Mouse (Mus musculus): ENCODE measurements around the gene AL732309.1. TPM values are rescaled to one million over a fixed set of nuclear protein-coding genes. Genes with fewer than 3 reads are reported as not detected.

Gene AL732309.1
- total RNA-seq, 2 experiments from 2014 or later: 3.8 to 3.9 TPM

GRCm38 (mm10) chr2:25221331-25221772 lies 25.3 kb downstream of the AL732309.1 start:
- no peak for DNase-seq (ENCODE audit: low spot score in 2 of 2)

GRCm38 (mm10) chr2:25218445-25218844 lies 28.2 kb downstream of the AL732309.1 start, which contains the start of gene Fam166a:
Gene Fam166a, plus strand, starts transcription at chr2:25218745.
- no peak for DNase-seq (ENCODE audit: low spot score in 2 of 2)

GRCm38 (mm10) chr2:25217666-25218065 lies 29.0 kb downstream of the AL732309.1 start:
- DNase-seq (ENCODE audit: low spot score in 2 of 2): no peak

- no peak for DNase-seq (ENCODE audit: low spot score in 2 of 2)
Observed at GRCm38 (mm10) chr2:25214444-25214843, 32.2 kb downstream of the AL732309.1 start, which contains the start of gene Stpg3. Gene Stpg3, minus strand, starts transcription at chr2:25214637.

GRCm38 (mm10) chr2:25213266-25213865 lies 33.3 kb downstream of the AL732309.1 start:
- no peak for DNase-seq (ENCODE audit: low spot score in 2 of 2)

GRCm38 (mm10) chr2:25211121-25211670 lies 35.5 kb downstream of the AL732309.1 start, which contains the start of gene Nelfb:
Gene Nelfb, minus strand, starts transcription at chr2:25211489.
- peak; percentile 69 to 84 for DNase-seq (ENCODE audit: low spot score in 2 of 2)

- DNase-seq (ENCODE audit: low spot score in 2 of 2): no peak
Observed at GRCm38 (mm10) chr2:25210686-25211085, 36.0 kb downstream of the AL732309.1 start.

- no peak for DNase-seq (ENCODE audit: low spot score in 2 of 2)
Observed at GRCm38 (mm10) chr2:25207593-25207992, 39.1 kb downstream of the AL732309.1 start.

GRCm38 (mm10) chr2:25203631-25204214 lies 42.9 kb downstream of the AL732309.1 start:
- DNase-seq (ENCODE audit: low spot score in 2 of 2): no peak

GRCm38 (mm10) chr2:25200631-25201030 lies 46.0 kb downstream of the AL732309.1 start:
- no peak for DNase-seq (ENCODE audit: low spot score in 2 of 2)

GRCm38 (mm10) chr2:25197946-25198345 lies 48.7 kb downstream of the AL732309.1 start:
- DNase-seq (ENCODE audit: low spot score in 2 of 2): no peak

- DNase-seq (ENCODE audit: low spot score in 2 of 2): no peak
Observed at GRCm38 (mm10) chr2:25197191-25197590, 49.5 kb downstream of the AL732309.1 start.

GRCm38 (mm10) chr2:25196172-25196954 lies 50.3 kb downstream of the AL732309.1 start, which contains the start of gene Tor4a:
Gene Tor4a, minus strand, starts transcription at chr2:25196886.
- no peak for DNase-seq (ENCODE audit: low spot score in 2 of 2)

GRCm38 (mm10) chr2:25195211-25196156 lies 51.2 kb downstream of the AL732309.1 start:
- DNase-seq (ENCODE audit: low spot score in 2 of 2): no peak

Other genes starting within 250 kb of the AL732309.1 start
- 100 to 1,000 TPM; 950 to 953 TPM for gene Nsmf, start 192.5 kb downstream of the AL732309.1 start, total RNA-seq (2021)
- not detected for gene Entpd8, start 166.6 kb downstream of the AL732309.1 start, total RNA-seq (2021)
- not detected for gene Noxa1, start 151.7 kb downstream of the AL732309.1 start, total RNA-seq (2021)
- gene Nrarp, start 66.1 kb downstream of the AL732309.1 start, total RNA-seq (2021): 10 to 100 TPM; 19.5 to 21.0 TPM
- gene Tor4a, start 50.0 kb downstream of the AL732309.1 start, total RNA-seq (2021): 1 to 10 TPM; 1.9 to 2.3 TPM
- gene Nelfb, start 35.4 kb downstream of the AL732309.1 start, total RNA-seq (2021): 10 to 100 TPM; 56.7 to 60.0 TPM
- under 1 TPM; 0.18 to 0.25 TPM for gene Stpg3, start 32.2 kb downstream of the AL732309.1 start, total RNA-seq (2021)
- under 1 TPM in 1 of 2 experiments, not detected in 1; 0.69 TPM for gene Fam166a, start 28.1 kb downstream of the AL732309.1 start, total RNA-seq (2021)
- 100 to 1,000 TPM; 277 to 310 TPM for gene Tubb4b, start 22.2 kb downstream of the AL732309.1 start, total RNA-seq (2021)
- not detected for gene Slc34a3, start 12.5 kb downstream of the AL732309.1 start, total RNA-seq (2021)
- not detected for gene Rnf224, start 10.1 kb downstream of the AL732309.1 start, total RNA-seq (2021)
- 100 to 1,000 TPM; 237 to 250 TPM for gene Rnf208, start 4.6 kb downstream of the AL732309.1 start, total RNA-seq (2021)
- gene Cysrt1, start 4.4 kb downstream of the AL732309.1 start, total RNA-seq (2021): not detected
- 10 to 100 TPM; 35.7 to 38.8 TPM for gene Tmem203, start 8.6 kb upstream of the AL732309.1 start, total RNA-seq (2021)
- gene Tprn, start 15.8 kb upstream of the AL732309.1 start, total RNA-seq (2021): 10 to 100 TPM; 21.2 to 23.1 TPM
- gene Ssna1, start 25.6 kb upstream of the AL732309.1 start, total RNA-seq (2021): 10 to 100 TPM; 62.5 to 66.2 TPM
- gene Anapc2, start 25.6 kb upstream of the AL732309.1 start, total RNA-seq (2021): 10 to 100 TPM; 79.8 to 84.4 TPM
- not detected for gene Tmem210, start 41.3 kb upstream of the AL732309.1 start, total RNA-seq (2021)
- gene Lrrc26, start 43.1 kb upstream of the AL732309.1 start, total RNA-seq (2021): not detected
- gene Grin1, start 72.3 kb upstream of the AL732309.1 start, total RNA-seq (2021): 100 to 1,000 TPM; 393 to 422 TPM
- 10 to 100 TPM; 59.6 to 62.4 TPM for gene Man1b1, start 85.5 kb upstream of the AL732309.1 start, total RNA-seq (2021)
- gene Dpp7, start 109.5 kb upstream of the AL732309.1 start, total RNA-seq (2021): 10 to 100 TPM; 35.4 to 36.7 TPM
- gene Uap1l1, start 118.8 kb upstream of the AL732309.1 start, total RNA-seq (2021): 10 to 100 TPM; 15.6 to 19.1 TPM
- gene Sapcd2, start 125.5 kb upstream of the AL732309.1 start, total RNA-seq (2021): 1 to 10 TPM; 3.2 to 4.1 TPM
- 10 to 100 TPM; 16.3 to 17.7 TPM for gene Entpd2, start 149.0 kb upstream of the AL732309.1 start, total RNA-seq (2021)
- 100 to 1,000 TPM; 426 to 435 TPM for gene Npdc1, start 152.5 kb upstream of the AL732309.1 start, total RNA-seq (2021)
- under 1 TPM; 0.15 to 0.76 TPM for gene Fut7, start 176.4 kb upstream of the AL732309.1 start, total RNA-seq (2021)
- 100 to 1,000 TPM; 173 to 176 TPM for gene Abca2, start 181.8 kb upstream of the AL732309.1 start, total RNA-seq (2021)
- 1 to 10 TPM in 1 of 2 experiments, under 1 TPM in 1; 0.66 to 1.0 TPM for gene Clic3, start 210.0 kb upstream of the AL732309.1 start, total RNA-seq (2021)
- gene Paxx, start 214.2 kb upstream of the AL732309.1 start, total RNA-seq (2021): 10 to 100 TPM; 56.7 to 61.3 TPM
- gene Ptgds, start 223.2 kb upstream of the AL732309.1 start, total RNA-seq (2021): 100 to 1,000 TPM; 572 to 608 TPM
- gene Lcn12, start 247.0 kb upstream of the AL732309.1 start, total RNA-seq (2021): not detected